Mouse (Mus musculus) left cerebral cortex, postnatal 14 days (tissue): ENCODE results near the gene Vinac1. TPM values are rescaled to one million over a fixed set of nuclear protein-coding genes. Genes with fewer than 3 reads are reported as not detected.
A peak's percentile ranks its signal among the peaks of the same experiment; 100 is the strongest.

Experiments
- DNase-seq, 2 experiments: peaks; one replicate each; pipeline ENCODE4 v3.0.0; 2021 to 2022; ENCODE audit warnings: low spot score in 2 of 2, mixed read lengths in 1 of 2
- intact Hi-C: fragments of 180-260 bp; cut with DNase I; formaldehyde crosslinking; loops from one replicate; pipeline ENCODE4 v1.15.1; 2025
- long read RNA-seq, 2 experiments: library from polyadenylated mRNA; stranded (forward); transcript quantifications; one replicate each; pipeline ENCODE4 v2.0.0; 2021
- total RNA-seq, 2 experiments: library from RNA; stranded (reverse); gene quantifications; 2 replicates each; pipeline ENCODE4 v1.2.3; 2021

Gene Vinac1
- total RNA-seq: under 1 TPM; 0.13 TPM
- long read RNA-seq, experiment 1: 0 reads
- long read RNA-seq, experiment 2: 0 reads

- DNase-seq: no peak
- intact Hi-C loops: no loop called here
Measured at GRCm38 (mm10) chr2:129047811-129048210, at the start of gene Vinac1. Vinac1 (minus strand) TSS chr2:129048172.

GRCm38 (mm10) chr2:129093926-129094724 lies 46.2 kb upstream of the Vinac1 start:
- peak; percentile 47 to 50 for DNase-seq
- intact Hi-C loops: no loop called here

- intact Hi-C loops: no loop called here
- peak; percentile 32 to 54 for DNase-seq
Measured at GRCm38 (mm10) chr2:129092810-129093209, 44.8 kb upstream of the Vinac1 start.

DNA sequence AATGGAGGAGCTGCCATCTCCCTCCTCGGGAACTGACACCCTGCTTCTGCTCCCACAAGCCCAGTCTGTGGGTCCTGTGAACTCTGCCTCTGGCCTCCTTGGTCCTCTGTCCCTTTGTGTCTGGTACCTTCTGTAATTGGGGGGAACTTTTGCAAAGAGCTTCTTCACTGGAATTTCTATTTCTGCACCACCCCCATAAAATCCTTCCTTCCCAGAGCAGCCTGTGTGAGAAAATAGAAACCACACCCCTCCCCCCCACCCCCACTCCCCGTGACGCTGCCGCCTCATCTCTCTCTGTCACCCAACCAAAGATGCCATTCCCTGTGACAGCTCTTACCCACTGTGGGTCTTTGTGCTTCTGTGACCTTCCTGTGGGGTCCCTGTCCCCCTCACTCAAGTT lies 42.4 kb upstream of the Vinac1 start:
- DNase-seq: no peak
- intact Hi-C loops: no loop called here

DNA sequence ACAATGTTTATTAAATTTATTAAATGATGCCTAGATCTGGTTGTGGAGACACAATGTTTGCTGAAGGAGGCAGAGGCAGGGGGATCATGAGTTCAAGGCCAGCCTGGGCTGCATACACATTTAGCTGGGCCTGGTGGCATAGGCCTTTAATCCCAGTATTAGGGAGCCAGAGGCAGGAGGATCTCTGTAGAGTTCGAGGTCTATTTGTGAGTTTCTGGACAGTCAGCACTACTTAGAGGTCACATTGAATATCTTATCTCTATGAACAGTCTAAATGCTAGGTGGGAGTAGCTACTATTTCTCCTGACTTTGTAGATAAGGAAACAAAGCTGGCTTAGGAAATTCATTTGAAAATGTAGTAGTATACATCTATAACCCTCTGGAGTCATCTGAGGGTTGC lies 39.5 kb upstream of the Vinac1 start:
- no peak for DNase-seq
- intact Hi-C loops: no loop called here

DNA sequence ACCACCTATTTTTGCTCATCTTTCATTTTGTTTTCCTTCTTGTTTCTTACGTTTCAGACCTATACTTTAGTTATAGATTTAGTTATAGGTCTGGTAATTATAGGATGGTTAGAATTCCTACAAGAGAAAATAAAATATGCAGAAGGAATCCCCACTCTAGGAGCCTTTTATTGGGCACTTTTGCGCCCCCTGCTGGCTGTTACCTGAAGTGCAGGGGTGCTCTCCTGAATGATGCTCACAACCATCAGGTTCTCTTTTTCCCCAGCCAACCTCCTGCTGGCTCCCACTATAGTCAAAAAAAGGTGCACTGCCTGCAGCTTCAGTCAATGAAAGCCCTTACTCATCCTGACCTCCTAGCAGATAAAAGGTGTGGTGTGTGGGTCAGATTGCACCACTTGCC lies 37.0 kb upstream of the Vinac1 start:
- DNase-seq: no peak
- intact Hi-C loops: no loop called here

GRCm38 (mm10) chr2:129083514-129083913 lies 35.5 kb upstream of the Vinac1 start:
- DNase-seq: no peak
- intact Hi-C loops: no loop called here

- DNase-seq: no peak
- intact Hi-C loops: no loop called here
Measured at GRCm38 (mm10) chr2:129081097-129081496, 33.1 kb upstream of the Vinac1 start.

DNA sequence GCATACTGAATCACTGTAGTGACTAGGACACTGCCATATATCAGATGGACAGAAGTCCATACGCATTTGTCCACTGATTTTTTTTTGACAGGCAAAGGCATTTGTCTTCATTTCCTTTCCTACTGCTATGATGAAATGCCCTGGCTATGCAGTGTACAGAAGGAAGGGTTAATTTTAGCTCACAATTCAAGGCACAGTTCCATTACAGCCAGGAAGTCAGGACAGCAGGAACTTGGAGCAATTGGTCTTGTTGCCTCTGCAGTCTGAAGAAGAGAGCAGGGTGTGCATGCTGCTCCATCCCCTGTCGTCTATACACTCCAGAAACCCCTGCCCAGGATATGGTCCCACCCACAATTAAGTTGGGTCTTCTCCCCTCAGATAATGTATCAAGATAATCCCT lies 31.2 kb upstream of the Vinac1 start:
- intact Hi-C loops: no loop called here
- no peak for DNase-seq

- no peak for DNase-seq
- intact Hi-C loops: no loop called here
Measured at GRCm38 (mm10) chr2:129078313-129078712, 30.3 kb upstream of the Vinac1 start.

- intact Hi-C loops: no loop called here
- DNase-seq: no peak
Measured at GRCm38 (mm10) chr2:129070296-129070695, 22.3 kb upstream of the Vinac1 start.

DNA sequence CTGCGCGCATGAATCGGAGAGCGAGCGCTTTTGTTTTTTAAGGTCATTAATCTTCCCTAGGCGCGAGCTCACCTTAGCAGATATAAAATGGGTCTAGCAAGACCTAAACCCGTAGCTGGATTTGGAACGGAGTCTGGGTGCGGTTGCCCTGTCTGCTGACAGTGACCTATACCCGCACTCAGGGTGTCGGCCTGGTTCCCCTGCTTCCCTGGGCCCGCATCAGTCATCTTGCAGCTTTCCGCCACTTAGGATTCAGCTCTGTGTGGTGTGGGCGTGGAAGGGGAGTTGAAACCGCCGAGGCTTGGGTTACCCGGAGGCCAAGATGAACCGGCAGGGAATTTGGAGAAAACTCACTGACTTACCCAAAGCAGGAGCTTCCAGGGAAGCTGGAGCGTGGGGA lies 18.4 kb upstream of the Vinac1 start:
- DNase-seq: peak; percentile 60 to 62

DNA sequence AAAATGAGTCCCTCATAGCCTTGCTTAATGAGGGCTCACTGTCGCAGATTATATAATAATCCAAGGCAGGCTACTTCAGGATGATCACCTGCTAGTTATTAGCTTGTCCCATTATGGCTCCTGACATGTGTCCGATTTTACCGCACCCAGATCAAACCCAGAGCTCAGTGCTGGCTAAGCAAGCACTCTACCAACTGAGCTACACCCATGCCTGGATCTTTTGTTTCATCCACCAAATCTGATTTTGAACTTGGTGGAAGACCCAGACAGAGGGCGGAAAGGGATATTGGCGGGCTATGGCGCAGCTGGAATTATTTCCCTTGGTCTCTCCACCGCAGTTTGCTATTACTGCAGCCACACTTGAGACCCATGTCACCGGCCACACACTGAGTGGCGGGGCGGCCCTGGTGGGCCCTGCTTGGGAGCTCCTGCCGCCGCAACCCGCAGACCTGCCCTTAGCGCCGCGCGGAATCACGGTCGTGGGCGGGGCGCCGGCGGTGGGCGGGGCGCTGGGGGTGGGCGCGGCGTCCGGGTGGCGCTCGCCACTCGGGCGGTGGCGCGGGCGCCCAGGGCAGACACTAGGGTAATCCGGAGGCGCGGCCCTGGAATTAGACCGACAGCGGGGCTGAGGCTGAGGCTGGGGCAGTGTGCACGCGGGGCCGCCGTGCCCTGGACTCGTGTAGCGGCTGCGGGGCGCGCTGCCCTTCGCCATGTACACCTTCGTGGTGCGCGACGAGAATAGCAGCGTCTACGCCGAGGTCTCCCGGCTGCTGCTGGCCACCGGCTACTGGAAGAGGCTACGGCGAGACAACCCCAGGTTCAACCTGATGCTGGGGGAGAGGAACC lies 17.7 kb upstream of the Vinac1 start, which contains the start of gene Ttl:
TSS of gene Ttl (plus strand) at position 506 of the 846 bp plus-strand sequence.
- DNase-seq: peak in 1 of 2 experiments; percentile 73
- intact Hi-C loops: no loop called here

More for the DNA sequence above, 18.4 kb upstream of the Vinac1 start:
- intact Hi-C loops: no loop called here

DNA sequence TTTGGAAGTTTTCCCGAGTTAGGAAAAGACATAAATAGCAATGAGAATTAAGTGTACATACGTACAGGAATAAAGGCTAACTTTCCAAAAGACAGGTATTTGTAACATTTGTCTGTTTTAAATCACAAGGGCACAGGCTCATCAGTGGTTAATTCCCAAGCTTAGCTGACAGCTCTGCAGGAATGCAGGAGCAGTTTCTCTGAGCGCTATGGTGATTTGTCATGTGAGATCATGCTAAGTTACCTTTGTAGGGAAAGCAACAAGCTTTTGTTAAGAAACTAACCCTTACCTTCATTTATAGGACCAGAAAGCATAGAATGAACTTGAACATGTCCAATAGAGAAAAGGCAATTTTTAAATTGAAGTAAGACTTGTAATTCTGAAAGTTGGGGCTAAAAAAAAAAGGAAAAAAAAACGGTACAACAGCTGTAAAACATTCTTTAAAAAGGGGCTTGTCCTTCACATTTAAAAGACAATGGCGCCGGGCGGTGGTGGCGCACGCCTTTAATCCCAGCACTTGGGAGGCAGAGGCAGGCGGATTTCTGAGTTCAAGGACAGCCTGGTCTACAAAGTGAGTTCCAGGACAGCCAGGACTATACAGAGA lies 13.6 kb upstream of the Vinac1 start:
- intact Hi-C loops: no loop called here

GRCm38 (mm10) chr2:129057920-129058361 lies 10.0 kb upstream of the Vinac1 start:
- intact Hi-C loops: no loop called here
- no peak for DNase-seq

More for the DNA sequence above, 13.6 kb upstream of the Vinac1 start:
- no peak for DNase-seq

DNA sequence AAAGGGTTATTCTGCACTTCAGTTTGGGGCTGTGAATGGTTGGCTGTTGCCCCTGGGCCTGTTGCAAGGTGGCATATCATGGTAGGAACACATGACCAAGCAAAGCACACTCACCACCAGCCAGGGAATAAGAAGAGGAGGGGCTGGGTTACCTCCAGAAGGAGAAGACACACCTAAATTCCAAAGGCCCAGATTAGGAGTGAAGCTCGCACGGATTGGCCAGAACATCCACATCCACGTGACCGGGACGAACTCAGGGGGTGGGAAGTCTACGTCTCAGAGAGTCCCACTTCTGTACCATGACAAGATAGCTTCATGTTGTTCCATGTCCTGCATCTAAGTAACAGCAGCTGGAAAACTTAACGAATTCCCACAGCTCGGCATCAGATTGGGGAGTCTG lies 9.3 kb upstream of the Vinac1 start:
- intact Hi-C loops: no loop called here
- DNase-seq: no peak

GRCm38 (mm10) chr2:129056597-129056996 lies 8.6 kb upstream of the Vinac1 start:
- DNase-seq: no peak
- intact Hi-C loops: no loop called here

- intact Hi-C loops: no loop called here
- DNase-seq: no peak
Measured at GRCm38 (mm10) chr2:129055741-129056140, 7.8 kb upstream of the Vinac1 start.

- intact Hi-C loops: no loop called here
- DNase-seq: no peak
Measured at GRCm38 (mm10) chr2:129052451-129052983, 4.5 kb upstream of the Vinac1 start.

GRCm38 (mm10) chr2:129046846-129047196 lies 1.2 kb downstream of the Vinac1 start:
- DNase-seq: no peak
- intact Hi-C loops: no loop called here
